Mouse (Mus musculus): ENCODE results near the gene Ces2a.

Gene Ces2a

GRCm38 (mm10) chr8:104733753-104734152, at the start of gene Ces2a:
Gene Ces2a (plus strand): TSS chr8:104734003.
- no peak for DNase-seq

GRCm38 (mm10) chr8:104688433-104688832, 45.4 kb upstream of the Ces2a start:
- DNase-seq: no peak

DNA sequence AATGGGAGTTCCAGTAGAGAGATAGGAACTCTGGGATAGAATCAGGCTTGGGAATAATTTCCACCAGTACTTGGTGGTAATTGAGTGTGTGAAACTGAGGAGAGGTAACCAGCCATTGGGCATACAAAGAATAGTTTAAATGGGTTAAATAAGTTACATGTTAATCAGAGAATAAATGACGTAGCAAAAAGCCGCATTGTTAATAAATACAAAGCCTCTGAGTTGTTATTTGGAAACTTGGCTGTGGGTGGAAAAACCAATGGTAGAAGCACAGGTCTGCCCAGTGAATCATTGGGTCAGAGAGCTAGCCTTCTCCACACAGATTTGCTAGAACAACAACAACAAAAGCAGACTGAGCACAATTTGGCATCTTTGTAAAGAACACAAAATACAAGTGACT, 35.2 kb upstream of the Ces2a start:
- no peak for DNase-seq

DNA sequence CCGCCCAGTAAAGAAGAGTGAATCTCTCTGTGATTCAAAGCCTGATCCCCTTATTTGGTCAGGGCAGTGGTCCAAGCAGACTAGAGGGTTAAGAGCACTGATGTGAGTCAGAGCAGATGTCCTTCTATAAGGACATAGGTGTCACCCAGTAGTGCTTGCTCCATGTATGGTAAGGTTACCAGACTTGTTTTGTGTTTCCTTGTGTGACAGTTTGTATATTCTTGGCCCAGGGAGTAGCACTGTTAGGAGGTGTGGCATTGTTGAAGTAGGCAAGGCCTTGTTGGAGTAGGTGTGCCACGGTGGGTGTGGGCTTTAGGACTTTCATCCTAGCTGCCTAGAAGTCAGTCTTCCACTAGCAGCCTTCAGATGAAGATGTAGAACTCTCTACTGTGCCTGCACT, 31.9 kb upstream of the Ces2a start:
- DNase-seq: no peak

- no peak for DNase-seq
These were observed 12.6 kb upstream of the Ces2a start for GRCm38 (mm10) chr8:104721166-104721565.

DNA sequence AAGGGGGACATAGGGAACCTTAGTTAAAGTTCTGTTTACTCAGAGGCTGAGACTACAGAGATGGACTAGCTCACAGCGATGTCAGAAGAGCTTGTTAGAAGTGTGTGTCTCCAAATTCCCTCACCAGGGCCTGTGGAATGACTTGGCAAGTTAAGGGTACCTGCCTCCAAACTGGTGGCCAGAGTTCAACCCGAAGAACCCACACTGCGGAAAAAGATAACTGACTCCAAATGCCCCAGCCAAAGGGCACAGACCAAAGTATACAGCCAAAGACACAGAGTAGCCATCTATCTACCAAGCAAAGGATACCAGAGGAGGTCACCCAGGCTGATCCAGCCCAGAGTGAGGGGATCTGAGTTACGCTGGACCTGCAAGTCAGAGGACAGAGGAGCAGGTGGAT, 2.4 kb upstream of the Ces2a start:
- DNase-seq: no peak

GRCm38 (mm10) chr8:104731969-104732368, 1.8 kb upstream of the Ces2a start:
- no peak for DNase-seq

GRCm38 (mm10) chr8:104742039-104742438, 8.2 kb downstream of the Ces2a start:
- DNase-seq: no peak

DNA sequence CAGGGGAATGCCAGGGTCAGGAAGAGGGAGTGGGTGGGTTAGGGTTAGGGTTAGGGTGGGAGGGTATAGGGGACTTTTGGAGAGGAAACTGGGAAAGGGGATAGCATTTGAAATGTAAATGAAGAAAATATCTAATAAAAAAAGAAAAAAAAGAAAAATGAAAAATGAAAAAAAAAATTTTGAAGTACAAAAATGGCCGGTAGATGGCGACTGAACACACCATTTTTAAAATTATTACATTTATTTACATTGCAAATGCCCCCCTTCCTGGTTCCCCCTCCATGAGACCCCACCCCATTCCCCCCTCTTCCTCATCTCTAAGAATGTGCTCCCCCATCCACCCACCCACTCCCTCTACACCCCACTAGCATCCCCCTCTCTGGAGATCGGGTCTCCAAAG, 9.6 kb downstream of the Ces2a start:
- no peak for DNase-seq

GRCm38 (mm10) chr8:104752818-104753217, 19.0 kb downstream of the Ces2a start:
- no peak for DNase-seq

- DNase-seq: no peak
These were observed 23.8 kb downstream of the Ces2a start for GRCm38 (mm10) chr8:104757621-104758020.

- no peak for DNase-seq
These were observed 24.4 kb downstream of the Ces2a start for GRCm38 (mm10) chr8:104758209-104758608.

- no peak for DNase-seq
These were observed 27.3 kb downstream of the Ces2a start for GRCm38 (mm10) chr8:104761126-104761525.

- no peak for DNase-seq
These were observed 32.7 kb downstream of the Ces2a start for GRCm38 (mm10) chr8:104766485-104766884.

GRCm38 (mm10) chr8:104770365-104770764, 36.6 kb downstream of the Ces2a start:
- DNase-seq: no peak

DNA sequence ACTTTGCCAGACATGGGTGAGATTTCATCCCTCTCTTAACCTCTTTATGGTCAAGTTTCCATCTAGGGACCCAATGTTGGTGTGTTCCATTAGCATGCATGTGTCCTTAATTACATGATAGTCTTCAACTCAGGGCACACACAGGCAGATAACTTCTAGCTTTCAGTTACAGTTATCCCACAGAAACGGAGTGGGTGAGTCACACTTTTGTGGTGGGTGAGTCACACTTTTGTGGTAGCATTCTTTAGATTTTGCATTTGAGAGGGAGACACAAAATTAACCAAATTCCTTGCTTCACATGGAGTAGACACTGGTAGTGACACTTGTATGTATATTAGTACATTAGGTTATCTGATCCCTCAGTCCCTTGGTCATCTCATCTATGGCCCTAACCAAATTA, 53.2 kb downstream of the Ces2a start:
- no peak for DNase-seq

DNA sequence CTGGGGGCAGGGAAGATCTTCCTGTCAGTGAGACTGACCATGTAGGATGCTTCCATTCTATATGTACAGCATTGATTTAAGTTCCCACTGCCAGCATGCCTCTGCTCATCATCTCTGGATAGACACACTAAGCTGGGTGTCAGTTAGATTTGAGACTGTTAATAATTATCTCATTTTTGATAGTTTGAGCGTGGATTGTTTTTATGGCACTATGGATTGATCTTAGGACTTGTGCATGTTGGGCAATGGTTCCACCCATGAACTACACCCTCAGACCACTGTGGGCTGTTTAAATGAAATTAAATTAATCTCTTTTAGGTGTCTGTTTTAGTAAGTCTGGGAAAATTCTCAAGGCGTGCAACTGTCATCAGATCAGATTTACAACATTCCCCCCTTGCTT, 55.1 kb downstream of the Ces2a start:
- no peak for DNase-seq

- DNase-seq: peak; percentile 38
These were observed 56.3 kb downstream of the Ces2a start for GRCm38 (mm10) chr8:104789886-104790680.

Measured in embryo, embryonic 11 days (tissue).